Mouse (Mus musculus): ENCODE measurements around the gene Tnni3k.

DNA sequence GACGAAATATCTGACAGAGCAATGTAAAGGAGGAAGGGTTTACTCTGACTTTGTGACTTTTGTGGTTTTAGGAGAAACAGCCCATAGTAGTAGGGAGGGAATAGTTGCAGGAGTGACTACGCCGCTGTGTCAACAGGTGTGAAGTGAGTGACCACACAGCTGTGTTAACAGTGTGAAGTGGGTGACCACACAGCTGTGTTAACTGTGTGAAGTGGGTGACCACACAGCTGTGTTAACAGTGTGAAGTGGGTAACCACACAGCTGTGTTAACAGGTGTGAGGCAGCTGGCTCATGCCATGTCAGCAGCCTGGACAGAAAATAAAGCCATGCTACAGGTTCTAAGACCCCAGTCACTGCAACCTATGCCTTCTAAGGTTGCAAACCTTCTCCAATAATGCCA lies 162.0 kb downstream of the Tnni3k start:
- TF ChIP-seq CTCF (conservative IDR thresholded peaks at IDR 0.05; ENCODE audit: insufficient read depth, insufficient read length, low read depth, low read length) (no peak), POLR2A (IDR thresholded peaks at IDR 0.05; ENCODE audit: low read depth, low read length) (no peak)
